Mouse (Mus musculus): ENCODE data around the gene Arfgef3. TPM values are rescaled to one million over a fixed set of nuclear protein-coding genes. Genes with fewer than 3 reads are reported as not detected.

The Arfgef3 gene
- polyA plus RNA-seq, 1 experiment from 2014 or later = 7.9 TPM

- H3K27me3 ChIP-seq (ENCODE audit: control insufficient read depth, insufficient read depth, low read depth, low read length) = no peaks in the 10 kb centered on the region
- no peaks in the 10 kb centered on the region for H3K9me3 ChIP-seq (replicated peaks; ENCODE audit: control insufficient read depth, low read length, poor library complexity, severe bottlenecking)
- peaks cover 15% of the 10 kb centered on the region for H3K4me1 ChIP-seq (ENCODE audit: control insufficient read depth, insufficient read depth, low read length)
- H3K36me3 ChIP-seq (ENCODE audit: control insufficient read depth, insufficient read depth, low read length) = no peaks in the 10 kb centered on the region; the same call in 1 of the 2 replicates
- H3K4me2 ChIP-seq (ENCODE audit: low read length) = peak overlapping the region; percentile 63
- H3K27ac ChIP-seq (ENCODE audit: low read length) = peak overlapping the region; percentile 93
- no peak for ATAC-seq
- 48% methylated on average over 6 of the region's 6 CpGs for WGBS
- H3K4me3 ChIP-seq (ENCODE audit: low read depth, low read length) = peak overlapping the region; percentile 67
- H3K9ac ChIP-seq (ENCODE audit: low read depth, low read length) = peak overlapping the region; percentile 86
These were observed 1.7 kb downstream of the Arfgef3 start for GRCm38 (mm10) chr10:18742086-18742485.

DNA sequence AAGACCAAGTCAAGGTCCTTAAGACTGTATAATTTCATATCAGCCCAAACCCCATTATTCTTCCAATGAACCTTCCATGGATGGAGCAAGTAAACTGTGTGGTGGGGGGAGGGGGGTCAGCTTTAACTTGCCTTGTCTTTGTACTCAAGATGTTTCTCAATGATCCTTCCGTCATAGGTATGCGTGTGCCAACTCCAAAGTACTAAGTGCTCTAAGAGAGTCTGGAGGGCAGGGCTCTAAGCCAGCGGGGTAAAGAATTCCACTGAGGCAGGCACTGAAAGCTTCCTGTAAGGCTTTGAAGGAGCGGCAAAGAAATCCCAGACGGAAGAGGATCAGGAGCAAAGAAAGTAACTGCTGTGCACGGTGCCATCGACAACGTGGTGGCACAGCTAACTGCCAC is 2.7 kb downstream of the Arfgef3 start:
- ATAC-seq = no peak
- Histone ChIP-seq H3K27ac (ENCODE audit: low read length) (no peak overlapping the region), H3K36me3 (ENCODE audit: control insufficient read depth, insufficient read depth, low read length) (no peaks in the 10 kb centered on the region; the same call in 1 of the 2 replicates), H3K4me2 (ENCODE audit: low read length) (peak overlapping the region; percentile 63), H3K9ac (ENCODE audit: low read depth, low read length) (peak overlapping the region; percentile 31; the same call in 1 of the 2 replicates), H3K9me3 (replicated peaks; ENCODE audit: control insufficient read depth, low read length, poor library complexity, severe bottlenecking) (no peaks in the 10 kb centered on the region), H3K4me3 (ENCODE audit: low read depth, low read length) (peak overlapping the region; percentile 67), H3K27me3 (ENCODE audit: control insufficient read depth, insufficient read depth, low read depth, low read length) (no peaks in the 10 kb centered on the region), H3K4me1 (ENCODE audit: control insufficient read depth, insufficient read depth, low read length) (peaks cover 15% of the 10 kb centered on the region)
- 66% methylated on average over 8 of the region's 8 CpGs for WGBS

GRCm38 (mm10) chr10:18728548-18728947 is 15.2 kb downstream of the Arfgef3 start:
- Histone ChIP-seq H3K27ac (ENCODE audit: low read length) (no peak overlapping the region), H3K4me3 (ENCODE audit: low read depth, low read length) (no peak overlapping the region), H3K9ac (ENCODE audit: low read depth, low read length) (no peak overlapping the region), H3K27me3 (ENCODE audit: control insufficient read depth, insufficient read depth, low read depth, low read length) (no peaks in the 10 kb centered on the region), H3K4me1 (ENCODE audit: control insufficient read depth, insufficient read depth, low read length) (no peaks in the 10 kb centered on the region), H3K9me3 (replicated peaks; ENCODE audit: control insufficient read depth, low read length, poor library complexity, severe bottlenecking) (no peaks in the 10 kb centered on the region), H3K36me3 (ENCODE audit: control insufficient read depth, insufficient read depth, low read length) (0 out of 2 replicates have a peak, but pooled peaks cover 3% of the 10 kb centered on the region), H3K4me2 (ENCODE audit: low read length) (no peak overlapping the region)
- WGBS = 94% methylated on average over 1 of the region's 1 CpGs
- no peak for ATAC-seq

- H3K4me1 ChIP-seq (ENCODE audit: control insufficient read depth, insufficient read depth, low read length) = 0 out of 2 replicates have a peak, but pooled peaks cover 2% of the 10 kb centered on the region
- no peaks in the 10 kb centered on the region for H3K36me3 ChIP-seq (ENCODE audit: control insufficient read depth, insufficient read depth, low read length)
- WGBS = 98% methylated on average over 4 of the region's 4 CpGs
- no peak overlapping the region for H3K4me2 ChIP-seq (ENCODE audit: low read length)
- no peak overlapping the region for H3K9ac ChIP-seq (ENCODE audit: low read depth, low read length)
- no peaks in the 10 kb centered on the region for H3K9me3 ChIP-seq (replicated peaks; ENCODE audit: control insufficient read depth, low read length, poor library complexity, severe bottlenecking)
- ATAC-seq = no peak
- no peaks in the 10 kb centered on the region for H3K27me3 ChIP-seq (ENCODE audit: control insufficient read depth, insufficient read depth, low read depth, low read length)
- no peak overlapping the region for H3K4me3 ChIP-seq (ENCODE audit: low read depth, low read length)
- H3K27ac ChIP-seq (ENCODE audit: low read length) = no peak overlapping the region
These were observed 32.3 kb downstream of the Arfgef3 start for GRCm38 (mm10) chr10:18711436-18711835.

DNA sequence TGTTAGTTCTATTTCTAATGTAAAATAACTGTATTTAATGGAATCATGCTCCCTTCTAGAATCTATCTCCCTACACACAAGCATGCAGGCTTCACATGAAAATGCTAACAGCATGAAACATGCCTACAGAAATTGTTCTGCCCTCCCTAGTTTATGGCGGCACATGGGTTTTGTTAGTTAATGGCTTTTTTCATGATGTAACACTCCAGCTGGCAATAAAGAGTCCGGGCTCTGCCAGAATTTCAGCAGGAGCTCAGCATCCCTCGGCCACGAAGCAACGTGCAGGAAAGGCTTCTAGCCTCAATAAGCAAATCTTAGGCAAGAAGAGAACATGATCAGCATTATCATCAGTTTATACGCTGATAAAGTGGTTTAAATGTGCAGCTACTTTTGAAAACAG is 32.8 kb downstream of the Arfgef3 start:
- ATAC-seq = no peak
- no peak overlapping the region for H3K27ac ChIP-seq (ENCODE audit: low read length)
- H3K9me3 ChIP-seq (replicated peaks; ENCODE audit: control insufficient read depth, low read length, poor library complexity, severe bottlenecking) = no peaks in the 10 kb centered on the region

DNA sequence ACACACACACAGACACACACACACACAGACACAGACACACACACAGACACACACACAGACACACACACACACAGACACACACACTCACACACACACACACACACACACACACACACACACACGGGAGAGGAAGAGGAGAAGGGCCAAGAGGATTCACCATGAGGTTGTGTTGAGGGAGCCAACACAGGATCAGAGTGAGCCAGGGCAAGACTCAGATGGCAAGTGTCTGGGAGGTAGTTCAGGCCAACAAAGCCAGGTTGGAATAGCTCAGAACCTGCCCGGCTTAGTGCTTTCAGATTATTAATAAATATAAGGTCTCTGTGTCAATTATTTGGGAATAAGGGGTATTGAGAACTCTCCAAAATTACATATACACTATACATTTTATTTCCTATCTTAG is 33.9 kb downstream of the Arfgef3 start:
- WGBS = 85% methylated on average over 2 of the region's 2 CpGs
- H3K4me3 ChIP-seq (ENCODE audit: low read depth, low read length) = no peak overlapping the region

More for the DNA sequence above, 32.8 kb downstream of the Arfgef3 start:
- 0 out of 2 replicates have a peak, but pooled peaks cover 2% of the 10 kb centered on the region for H3K4me1 ChIP-seq (ENCODE audit: control insufficient read depth, insufficient read depth, low read length)
- no peak overlapping the region for H3K4me3 ChIP-seq (ENCODE audit: low read depth, low read length)
- no peaks in the 10 kb centered on the region for H3K36me3 ChIP-seq (ENCODE audit: control insufficient read depth, insufficient read depth, low read length)
- H3K4me2 ChIP-seq (ENCODE audit: low read length) = no peak overlapping the region
- 64% methylated on average over 6 of the region's 6 CpGs for WGBS
- no peaks in the 10 kb centered on the region for H3K27me3 ChIP-seq (ENCODE audit: control insufficient read depth, insufficient read depth, low read depth, low read length)
- no peak overlapping the region for H3K9ac ChIP-seq (ENCODE audit: low read depth, low read length)

GRCm38 (mm10) chr10:18708641-18709040 is 35.1 kb downstream of the Arfgef3 start:
- Histone ChIP-seq H3K9me3 (replicated peaks; ENCODE audit: control insufficient read depth, low read length, poor library complexity, severe bottlenecking) (no peaks in the 10 kb centered on the region), H3K36me3 (ENCODE audit: control insufficient read depth, insufficient read depth, low read length) (no peaks in the 10 kb centered on the region), H3K4me3 (ENCODE audit: low read depth, low read length) (no peak overlapping the region), H3K27ac (ENCODE audit: low read length) (no peak overlapping the region), H3K9ac (ENCODE audit: low read depth, low read length) (no peak overlapping the region), H3K27me3 (ENCODE audit: control insufficient read depth, insufficient read depth, low read depth, low read length) (no peaks in the 10 kb centered on the region), H3K4me1 (ENCODE audit: control insufficient read depth, insufficient read depth, low read length) (0 out of 2 replicates have a peak, but pooled peaks cover 2% of the 10 kb centered on the region), H3K4me2 (ENCODE audit: low read length) (no peak overlapping the region)
- no peak for ATAC-seq
- 89% methylated on average over 1 of the region's 1 CpGs for WGBS

More for the DNA sequence above, 33.9 kb downstream of the Arfgef3 start:
- Histone ChIP-seq H3K4me1 (ENCODE audit: control insufficient read depth, insufficient read depth, low read length) (0 out of 2 replicates have a peak, but pooled peaks cover 2% of the 10 kb centered on the region), H3K27me3 (ENCODE audit: control insufficient read depth, insufficient read depth, low read depth, low read length) (no peaks in the 10 kb centered on the region), H3K27ac (ENCODE audit: low read length) (no peak overlapping the region), H3K4me2 (ENCODE audit: low read length) (no peak overlapping the region), H3K36me3 (ENCODE audit: control insufficient read depth, insufficient read depth, low read length) (no peaks in the 10 kb centered on the region), H3K9ac (ENCODE audit: low read depth, low read length) (no peak overlapping the region), H3K9me3 (replicated peaks; ENCODE audit: control insufficient read depth, low read length, poor library complexity, severe bottlenecking) (no peaks in the 10 kb centered on the region)
- no peak for ATAC-seq

DNA sequence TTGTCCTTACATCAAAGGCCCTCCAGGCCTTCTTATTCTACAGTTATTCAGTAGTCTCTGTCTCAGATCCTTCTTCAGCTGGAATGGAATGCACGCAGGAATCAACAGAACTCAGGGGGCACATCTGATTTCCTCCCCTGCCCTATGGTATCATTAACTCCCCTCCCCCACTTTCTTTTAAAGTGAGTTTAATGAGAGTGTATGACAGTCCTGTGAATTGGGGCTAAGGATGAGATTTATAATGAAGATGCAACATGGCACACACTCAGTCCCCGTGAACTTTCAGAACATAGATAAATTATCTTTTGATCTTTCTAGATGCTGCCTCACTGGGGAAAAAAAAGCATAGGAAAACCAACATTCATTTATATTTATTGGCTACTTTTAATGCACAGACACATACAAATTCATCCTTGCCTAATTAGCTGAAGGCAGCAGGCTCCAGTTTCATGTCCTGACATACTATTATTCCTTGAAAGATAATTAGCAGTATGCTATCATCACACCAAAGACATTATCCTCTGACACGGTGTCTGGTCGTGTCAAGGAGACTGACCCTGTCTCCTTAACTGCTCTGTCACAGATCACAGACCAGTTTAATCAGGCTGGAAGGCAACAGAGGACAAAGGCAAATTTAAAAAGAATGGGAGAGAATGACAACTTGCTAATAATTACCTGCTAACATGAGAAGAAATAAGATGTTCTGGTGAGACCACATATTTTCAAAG is 39.2 kb downstream of the Arfgef3 start:
- H3K36me3 ChIP-seq (ENCODE audit: control insufficient read depth, insufficient read depth, low read length) = no peaks in the 10 kb centered on the region
- 40% methylated on average over 4 of the region's 4 CpGs for WGBS

GRCm38 (mm10) chr10:18701517-18701916 is 42.2 kb downstream of the Arfgef3 start:
- Histone ChIP-seq H3K4me2 (ENCODE audit: low read length) (no peak overlapping the region), H3K27me3 (ENCODE audit: control insufficient read depth, insufficient read depth, low read depth, low read length) (no peaks in the 10 kb centered on the region), H3K27ac (ENCODE audit: low read length) (no peak overlapping the region), H3K9ac (ENCODE audit: low read depth, low read length) (no peak overlapping the region), H3K36me3 (ENCODE audit: control insufficient read depth, insufficient read depth, low read length) (no peaks in the 10 kb centered on the region), H3K4me1 (ENCODE audit: control insufficient read depth, insufficient read depth, low read length) (0 out of 2 replicates have a peak, but pooled peaks cover 3% of the 10 kb centered on the region), H3K4me3 (ENCODE audit: low read depth, low read length) (no peak overlapping the region), H3K9me3 (replicated peaks; ENCODE audit: control insufficient read depth, low read length, poor library complexity, severe bottlenecking) (no peaks in the 10 kb centered on the region)
- ATAC-seq = no peak

More for the DNA sequence above, 39.2 kb downstream of the Arfgef3 start:
- H3K4me2 ChIP-seq (ENCODE audit: low read length) = no peak overlapping the region
- no peaks in the 10 kb centered on the region for H3K27me3 ChIP-seq (ENCODE audit: control insufficient read depth, insufficient read depth, low read depth, low read length)
- H3K4me3 ChIP-seq (ENCODE audit: low read depth, low read length) = no peak overlapping the region
- peak; percentile 71 for ATAC-seq
- no peak overlapping the region for H3K9ac ChIP-seq (ENCODE audit: low read depth, low read length)
- no peaks in the 10 kb centered on the region for H3K9me3 ChIP-seq (replicated peaks; ENCODE audit: control insufficient read depth, low read length, poor library complexity, severe bottlenecking)
- no peaks in the 10 kb centered on the region for H3K4me1 ChIP-seq (ENCODE audit: control insufficient read depth, insufficient read depth, low read length)
- peak overlapping the region; percentile 36; the same call in 1 of the 2 replicates for H3K27ac ChIP-seq (ENCODE audit: low read length)
